Mouse (Mus musculus) cerebellum, adult 2 months (tissue): ENCODE results near the gene Eif4h.

ENCODE experiments used
- CTCF ChIP-seq: fragments of 200-500 bp; IDR thresholded peaks from 2 replicates; pipeline ENCODE4 v1.5.1; 2011; ENCODE audit warnings: low read depth, mild to moderate bottlenecking, control low read depth, low read length, moderate library complexity, borderline replicate concordance; ENCODE audit not compliant: insufficient read depth
- POLR2A ChIP-seq: fragments of 200-500 bp; IDR thresholded peaks from 2 replicates; pipeline ENCODE4 v1.6.1; 2011; ENCODE audit warnings: low read length, control low read depth, borderline replicate concordance; ENCODE audit not compliant: insufficient read depth

DNA sequence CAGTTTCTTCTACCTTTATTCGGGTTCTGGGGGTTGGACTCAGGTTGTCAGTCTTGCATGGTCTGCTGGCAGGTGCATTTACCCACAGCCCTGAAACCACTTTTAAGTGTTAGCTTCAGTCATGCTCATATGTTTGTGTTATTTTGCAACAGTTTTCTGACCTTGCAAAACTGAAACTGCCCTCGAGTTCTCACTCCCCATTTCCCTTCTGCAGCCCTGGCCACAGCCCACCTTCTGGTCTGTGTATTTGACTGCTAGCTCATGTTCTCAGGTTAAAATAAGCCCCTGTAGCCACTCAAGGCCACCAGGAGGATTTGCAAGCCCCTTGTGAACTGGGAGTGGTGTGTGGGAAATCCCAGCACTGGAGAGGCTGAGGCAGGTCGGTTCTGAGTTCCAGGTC lies 49.4 kb downstream of the Eif4h start:
- TF ChIP-seq CTCF: no peak
- TF ChIP-seq POLR2A: no peak
